Mouse (Mus musculus) heart, adult 2 months (tissue): ENCODE data around the gene Hmg20a. TPM values are rescaled to one million over a fixed set of nuclear protein-coding genes. Genes with fewer than 3 reads are reported as not detected.
A peak's percentile ranks its signal among the peaks of the same experiment; 100 is the strongest.

Experiments
- DNase-seq, 2 experiments: peaks; one replicate each; pipeline ENCODE4 v3.0.0; 2021
- H3K27ac ChIP-seq: fragments of 200-600 bp; 2 replicates; pipeline ENCODE4 v1.8.1; 2022
- H3K27me3 ChIP-seq: fragments of 200-500 bp; 2 replicates; pipeline ENCODE4 v1.6.1; 2012; ENCODE audit warnings: mild to moderate bottlenecking, low read length, inconsistent platforms, mixed read lengths; ENCODE audit not compliant: control insufficient read depth, insufficient read depth
- H3K36me3 ChIP-seq: fragments of 200-500 bp; 2 replicates; pipeline ENCODE4 v1.6.1; 2012; ENCODE audit warnings: low read length, inconsistent platforms; ENCODE audit not compliant: control insufficient read depth, insufficient read depth
- H3K4me1 ChIP-seq: fragments of 200-500 bp; 2 replicates; pipeline ENCODE4 v1.6.1; 2011; ENCODE audit warnings: low read length; ENCODE audit not compliant: control insufficient read depth, insufficient read depth
- H3K4me3 ChIP-seq: fragments of 200-600 bp; 2 replicates; pipeline ENCODE4 v1.8.1; 2022
- H3K79me2 ChIP-seq: fragments of 200-500 bp; replicated peaks from 2 replicates; pipeline ENCODE4 v1.6.1; 2012; ENCODE audit warnings: mild to moderate bottlenecking, inconsistent platforms, low read length, moderate library complexity, mixed read lengths; ENCODE audit not compliant: control insufficient read depth, insufficient read depth
- H3K9ac ChIP-seq: fragments of 200-500 bp; 2 replicates; pipeline ENCODE4 v1.6.1; 2012; ENCODE audit warnings: low read depth, mild to moderate bottlenecking, control low read depth, inconsistent platforms, low read length, mixed read lengths
- CTCF ChIP-seq: fragments of 200-600 bp; IDR thresholded peaks from 2 replicates; pipeline ENCODE4 v1.8.1; 2022; ENCODE audit warnings: antibody characterized with exemption, mild to moderate bottlenecking, moderate library complexity
- EP300 ChIP-seq: fragments of 200-500 bp; IDR thresholded peaks from 2 replicates; pipeline ENCODE4 v1.6.1; 2011; ENCODE audit warnings: low read depth, low read length, control low read depth; ENCODE audit not compliant: insufficient read depth
- POLR2A ChIP-seq: fragments of 200-500 bp; IDR thresholded peaks from 2 replicates; pipeline ENCODE4 v1.6.1; 2011; ENCODE audit warnings: mild to moderate bottlenecking, low read depth, low read length, control low read depth; ENCODE audit not compliant: insufficient read depth
- WGBS: fragments of 180-500 bp; shearing (Covaris S2); methylation state at CpG from one replicate; pipeline ENCODE4 v1.1.7; 2018; 5-methylcytosine and 5-hydroxymethylcytosine counted together
- intact Hi-C: fragments of 180-260 bp; cut with DNase I; formaldehyde crosslinking; loops from one replicate; pipeline ENCODE4 v1.15.1; 2025
- polyA plus RNA-seq: library from polyadenylated mRNA; depleted of rRNA; stranded (reverse); fragments of >200 nt; gene quantifications from 2 replicates; pipeline ENCODE4 v1.2.3, GENCODE M21; 2012
- total RNA-seq, 2 experiments: library from RNA; stranded (reverse); gene quantifications; 2 replicates each; pipeline ENCODE4 v1.2.3; 2021

Hmg20a gene
- total and polyA plus RNA-seq, 3 experiments = 18.0 to 19.4 (median 18.6) TPM

DNA sequence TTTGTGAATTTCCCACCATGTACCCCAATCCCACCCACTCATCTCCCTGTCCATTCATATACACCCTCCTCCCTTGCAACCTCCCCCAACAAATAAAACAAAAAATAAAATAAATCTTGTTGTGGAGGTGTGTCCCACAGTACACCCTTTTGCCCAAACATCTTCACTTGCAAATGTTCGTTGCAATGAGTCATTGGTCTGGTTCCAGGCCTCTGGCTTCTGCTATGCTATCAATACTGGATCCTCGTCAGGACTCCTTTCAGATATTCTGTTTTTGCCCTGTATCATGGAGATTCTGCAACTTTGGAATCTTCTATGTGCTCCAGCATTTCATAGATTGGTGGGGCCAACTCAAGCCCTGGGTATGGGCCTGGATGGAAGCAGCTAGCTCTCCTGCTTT, 91.9 kb downstream of the Hmg20a start:
- TF ChIP-seq POLR2A = no peak
- TF ChIP-seq EP300 = no peak
- TF ChIP-seq CTCF = no peak
- intact Hi-C loops = no loop called here
- no peak for DNase-seq
- H3K4me3 ChIP-seq = no peak overlapping the region
- peaks cover 4% of the 10 kb centered on the region; the same call in 1 of the 2 replicates for H3K36me3 ChIP-seq
- H3K9ac ChIP-seq = no peak overlapping the region
- H3K79me2 ChIP-seq = no peaks in the 10 kb centered on the region
- WGBS = 68% methylated on average over 2 of the region's 2 CpGs
- peaks cover 17% of the 10 kb centered on the region for H3K4me1 ChIP-seq
- no peaks in the 10 kb centered on the region for H3K27me3 ChIP-seq
- no peak overlapping the region for H3K27ac ChIP-seq

DNA sequence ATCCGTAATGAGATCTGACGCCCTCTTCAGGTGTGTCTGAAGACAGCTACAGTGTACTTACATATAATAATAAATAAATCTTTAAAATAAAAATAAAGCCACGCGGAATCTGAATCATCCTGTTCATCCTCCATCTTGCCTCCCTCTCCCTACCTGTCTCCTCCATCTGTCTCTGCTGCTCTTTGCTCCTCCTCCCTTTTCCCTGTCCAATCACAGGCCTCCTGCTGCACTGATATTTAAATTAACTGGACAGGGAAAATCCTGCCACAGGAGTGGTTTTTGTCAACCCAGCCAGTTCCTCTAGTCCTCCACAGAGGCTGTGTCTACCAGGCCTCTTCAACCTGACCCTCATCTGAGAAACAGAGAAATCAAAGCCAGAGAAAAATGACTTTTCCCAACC, 94.1 kb downstream of the Hmg20a start:
- intact Hi-C loops = no loop called here
- H3K4me3 ChIP-seq = no peak overlapping the region
- WGBS = 89% methylated on average over 4 of the region's 4 CpGs

DNA sequence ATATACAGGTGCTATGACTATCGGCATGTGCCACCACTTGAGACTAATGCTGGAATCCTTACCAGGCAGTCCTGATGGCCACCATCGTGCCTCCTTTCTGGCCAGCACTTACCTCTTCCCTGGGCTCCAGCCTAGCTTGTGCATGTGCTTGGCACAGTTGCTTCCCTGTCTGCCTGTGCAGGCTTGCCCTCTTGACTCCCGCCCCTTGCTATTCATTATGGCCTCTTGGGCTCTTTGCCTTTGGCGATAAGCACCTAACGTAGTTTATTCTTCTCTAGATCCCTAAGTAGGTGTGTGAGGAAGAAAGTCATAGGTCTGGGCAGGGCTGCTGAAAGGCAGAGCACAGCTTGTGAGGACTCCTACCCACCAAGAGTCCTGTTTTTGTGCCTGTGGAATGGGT, 96.7 kb downstream of the Hmg20a start:
- H3K36me3 ChIP-seq = no peaks in the 10 kb centered on the region
- DNase-seq = no peak
- no peak overlapping the region for H3K4me3 ChIP-seq
- no peaks in the 10 kb centered on the region for H3K79me2 ChIP-seq
- peak overlapping the region; percentile 36 for H3K27ac ChIP-seq
- peaks cover 11% of the 10 kb centered on the region for H3K4me1 ChIP-seq
- TF ChIP-seq POLR2A (no peak), EP300 (no peak)
- WGBS = 82% methylated on average over 5 of the region's 5 CpGs
- intact Hi-C loops = no loop called here
- no peak overlapping the region for H3K9ac ChIP-seq
- no peaks in the 10 kb centered on the region for H3K27me3 ChIP-seq

More for the DNA sequence above, 94.1 kb downstream of the Hmg20a start:
- TF ChIP-seq EP300 (no peak), CTCF (no peak), POLR2A (no peak)
- H3K27me3 ChIP-seq = no peaks in the 10 kb centered on the region
- no peaks in the 10 kb centered on the region for H3K79me2 ChIP-seq
- H3K4me1 ChIP-seq = peaks cover 24% of the 10 kb centered on the region
- no peak overlapping the region for H3K27ac ChIP-seq
- peaks cover 4% of the 10 kb centered on the region; the same call in 1 of the 2 replicates for H3K36me3 ChIP-seq
- H3K9ac ChIP-seq = no peak overlapping the region
- DNase-seq = no peak

DNA sequence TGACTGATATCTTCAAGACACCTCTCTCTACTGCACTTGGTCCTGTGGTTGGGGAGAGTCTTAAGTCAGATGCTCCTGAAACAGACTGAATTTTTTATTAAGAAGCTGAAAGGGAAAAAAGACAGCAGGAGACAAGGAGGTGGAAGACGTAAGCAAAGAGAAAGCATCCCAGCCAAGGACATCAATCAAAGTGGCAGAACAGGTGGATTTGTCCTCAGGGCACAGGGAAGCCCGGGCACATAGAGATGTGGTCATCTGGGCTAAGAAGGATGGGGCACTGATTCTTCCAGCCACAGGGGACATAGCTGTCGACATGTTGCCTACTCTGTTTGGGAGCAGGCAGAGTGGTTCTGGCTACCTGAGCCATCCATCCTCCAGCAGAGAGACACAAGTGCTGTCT, 97.8 kb downstream of the Hmg20a start:
- no peak for DNase-seq
- no peaks in the 10 kb centered on the region for H3K36me3 ChIP-seq
- H3K27ac ChIP-seq = peak overlapping the region; percentile 92
- intact Hi-C loops = loop anchor here (2.0 kb wide), 1 partner anchor 33 kb away; no protein-coding TSS in a partner anchor
- H3K4me3 ChIP-seq = no peak overlapping the region
- WGBS = 63% methylated on average over 3 of the region's 3 CpGs
- peak overlapping the region; percentile 44; the same call in 1 of the 2 replicates for H3K9ac ChIP-seq
- peaks cover 11% of the 10 kb centered on the region for H3K4me1 ChIP-seq
- H3K79me2 ChIP-seq = no peaks in the 10 kb centered on the region
- TF ChIP-seq CTCF = no peak
- TF ChIP-seq POLR2A = no peak
- no peak for TF ChIP-seq EP300
- H3K27me3 ChIP-seq = no peaks in the 10 kb centered on the region

DNA sequence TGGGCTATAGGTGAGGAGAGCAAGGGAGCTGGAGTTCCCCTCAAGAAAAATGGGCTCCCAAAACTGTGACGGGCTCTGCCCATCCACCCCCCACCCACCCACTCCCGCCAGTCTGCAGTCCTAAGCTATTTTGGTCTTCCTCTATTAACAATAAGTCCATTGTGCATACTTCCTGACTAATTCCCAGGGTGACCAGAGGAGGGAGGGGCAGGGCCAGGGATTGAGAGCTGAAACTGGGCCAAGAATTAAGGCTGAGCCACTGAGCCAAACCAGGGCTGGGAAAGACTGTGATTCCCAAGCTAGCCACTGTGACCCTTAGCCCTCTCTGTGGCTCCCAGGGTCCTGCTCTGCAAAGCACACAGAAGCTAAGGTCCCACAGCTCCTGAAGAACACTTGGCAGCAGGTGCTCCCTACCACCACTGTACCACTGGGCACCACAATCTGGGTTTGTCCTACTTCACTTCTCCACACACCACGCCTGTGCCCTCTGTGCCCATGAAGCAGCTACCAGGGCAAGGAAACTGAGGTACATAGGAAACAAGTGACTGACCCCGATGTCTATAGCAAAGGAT, 98.4 kb downstream of the Hmg20a start:
- H3K27me3 ChIP-seq = no peaks in the 10 kb centered on the region
- H3K79me2 ChIP-seq = no peaks in the 10 kb centered on the region
- peak; percentile 65 to 81 for DNase-seq
- H3K27ac ChIP-seq = peak overlapping the region; percentile 92
- WGBS = 44% methylated on average over 4 of the region's 4 CpGs
- no peaks in the 10 kb centered on the region for H3K36me3 ChIP-seq
- peak; percentile 55 for TF ChIP-seq CTCF
- TF ChIP-seq POLR2A = 0 out of 2 replicates have a peak, but pooled peaks have one; percentile 20
- TF ChIP-seq EP300 = 0 out of 2 replicates have a peak, but pooled peaks have one; percentile 53
- no peak overlapping the region for H3K4me3 ChIP-seq
- H3K4me1 ChIP-seq = peaks cover 11% of the 10 kb centered on the region
- peak overlapping the region; percentile 44 for H3K9ac ChIP-seq
- intact Hi-C loops = loop anchor here (2.0 kb wide), 1 partner anchor 32 kb away; no protein-coding TSS in a partner anchor

DNA sequence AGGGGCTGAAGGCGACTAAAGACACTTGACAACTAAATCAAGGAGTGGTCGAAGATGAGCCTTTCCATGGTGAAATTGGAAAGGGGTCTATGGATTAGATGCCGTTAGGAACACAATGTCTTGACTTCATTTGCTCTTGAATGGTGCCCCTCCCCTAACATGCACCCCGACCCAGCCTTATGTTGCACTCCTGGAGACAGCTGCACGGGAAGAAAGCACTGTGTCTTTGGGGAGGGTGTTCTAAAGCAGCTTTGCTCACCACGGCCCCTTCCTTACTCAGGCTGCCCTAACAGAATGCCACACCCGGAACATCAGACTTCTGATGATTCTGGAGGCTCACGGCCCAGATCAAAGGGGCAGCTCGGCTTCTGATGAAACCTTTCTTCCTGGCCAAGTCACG, 103.9 kb downstream of the Hmg20a start:
- WGBS = 67% methylated on average over 10 of the region's 10 CpGs
- Histone ChIP-seq H3K36me3 (no peaks in the 10 kb centered on the region), H3K9ac (no peak overlapping the region), H3K27ac (no peak overlapping the region), H3K27me3 (no peaks in the 10 kb centered on the region), H3K4me1 (no peaks in the 10 kb centered on the region), H3K4me3 (no peak overlapping the region), H3K79me2 (no peaks in the 10 kb centered on the region)
- no peak for TF ChIP-seq POLR2A
- no peak for DNase-seq
- intact Hi-C loops = loop anchor here (2.0 kb wide), 1 partner anchor 15 kb away; no protein-coding TSS in a partner anchor
